Mouse (Mus musculus) liver, embryonic 16.5 days (tissue): ENCODE data around the gene Btg1-ps2. TPM values are rescaled to one million over a fixed set of nuclear protein-coding genes. Genes with fewer than 3 reads are reported as not detected.
"Not testable (repeated sequence)": the region's sequence is repeated elsewhere in the genome, so short reads cannot be mapped to it uniquely, and the experiment has no call there.

Experiments used
- ATAC-seq: fragments of 200-750 bp; cut with Nextera tagmentation; 2 replicates; pipeline ENCODE4 v1.8.0; 2017; ENCODE audit warnings: low read depth, mild to moderate bottlenecking, moderate number of reproducible peaks, moderate library complexity
- H3K27ac ChIP-seq: fragments of 300-500 bp; sonication (generic); 2 replicates; pipeline ENCODE4 v1.5.1; 2014; ENCODE audit warnings: mild to moderate bottlenecking, low read length
- H3K27me3 ChIP-seq: fragments of 300-500 bp; sonication (generic); 2 replicates; pipeline ENCODE4 v1.6.1; 2014; ENCODE audit warnings: low read depth, low read length, mixed read lengths; ENCODE audit not compliant: control insufficient read depth, insufficient read depth
- H3K36me3 ChIP-seq: fragments of 300-500 bp; sonication (generic); 2 replicates; pipeline ENCODE4 v1.6.1; 2014; ENCODE audit warnings: mild to moderate bottlenecking; ENCODE audit not compliant: control insufficient read depth, insufficient read depth
- H3K4me1 ChIP-seq: fragments of 300-500 bp; sonication (generic); 2 replicates; pipeline ENCODE4 v1.6.1; 2014; ENCODE audit warnings: low read depth, low read length, mixed read lengths; ENCODE audit not compliant: control insufficient read depth
- H3K4me2 ChIP-seq: fragments of 300-500 bp; sonication (generic); 2 replicates; pipeline ENCODE4 v1.6.1; 2014; ENCODE audit warnings: low read depth, low read length, mixed read lengths
- H3K4me3 ChIP-seq: fragments of 300-500 bp; sonication (generic); 2 replicates; pipeline ENCODE4 v1.5.1; 2014; ENCODE audit warnings: low read depth, mild to moderate bottlenecking, low read length
- H3K9ac ChIP-seq: fragments of 300-500 bp; sonication (generic); 2 replicates; pipeline ENCODE4 v1.6.1; 2014; ENCODE audit warnings: low read depth, low read length
- H3K9me3 ChIP-seq: fragments of 300-500 bp; sonication (generic); replicated peaks from 2 replicates; pipeline ENCODE4 v1.6.1; 2016; ENCODE audit warnings: low read length; ENCODE audit not compliant: control insufficient read depth
- WGBS: fragments of 180-500 bp; shearing (Covaris S2); extraction: QIAGEN DNeasy Blood & Tissue Kit; methylation state at CpG from one replicate; pipeline ENCODE4 v1.1.7; 2014; ENCODE audit not compliant: insufficient replicate concordance; 5-methylcytosine and 5-hydroxymethylcytosine counted together
- polyA plus RNA-seq: library from polyadenylated mRNA; unstranded; fragments of >200 nt; fragmentation: Nextera tagmentation; extraction: Ambion mirVana; gene quantifications from 2 replicates; pipeline ENCODE4 v1.2.1, GENCODE M21; 2015

Gene Btg1-ps2
- polyA plus RNA-seq: not detected in 2 replicates

DNA sequence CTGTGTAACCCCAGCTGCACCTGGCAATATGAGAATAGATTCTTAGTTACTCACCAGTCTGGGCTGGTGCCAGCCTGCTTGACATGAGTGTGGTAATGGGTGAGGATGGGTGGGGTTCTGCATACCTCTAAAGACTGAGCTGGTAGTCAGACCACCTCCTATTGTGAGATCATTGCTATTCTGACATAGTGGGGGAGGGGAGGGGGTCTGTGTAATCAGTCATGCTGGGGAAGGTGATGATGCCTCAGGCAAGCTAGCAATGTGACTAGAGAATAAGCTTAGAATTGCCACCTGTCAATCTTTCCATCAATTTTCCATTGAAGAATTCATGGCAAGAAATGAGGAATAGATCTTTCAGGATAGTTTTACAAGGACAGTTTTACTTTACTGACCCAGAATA, at the start of gene Btg1-ps2:
Btg1-ps2 (minus strand) TSS at position 101 of the 400 bp plus-strand sequence.
- H3K27ac ChIP-seq, H3K9me3 ChIP-seq, H3K4me2 ChIP-seq, H3K4me3 ChIP-seq, H3K4me1 ChIP-seq, ATAC-seq, H3K36me3 ChIP-seq, H3K9ac ChIP-seq, H3K27me3 ChIP-seq: not testable (repeated sequence)

DNA sequence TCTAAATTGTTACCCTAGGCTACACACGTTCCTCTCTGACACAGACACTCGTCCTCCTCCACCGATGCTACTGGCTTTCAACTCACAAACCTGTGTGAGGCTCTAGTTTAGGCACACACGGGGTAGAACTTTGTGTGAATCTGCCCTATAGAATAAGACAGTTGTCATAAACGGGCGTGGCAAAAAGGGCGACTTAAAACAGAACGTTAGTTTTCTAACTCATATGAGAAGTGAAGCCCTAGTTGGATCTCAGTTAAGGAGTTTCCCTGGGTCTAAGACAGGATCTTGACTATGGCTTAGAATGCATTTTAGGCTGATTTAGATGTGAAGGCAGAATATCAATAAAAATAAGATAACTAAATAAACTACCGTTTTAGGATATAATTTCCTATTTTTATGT, 42.1 kb upstream of the Btg1-ps2 start, which contains the start of gene Rhox11:
Rhox11 (minus strand) TSS at position 101 of the 400 bp plus-strand sequence.
- ATAC-seq: no peak
- no peaks in the 10 kb centered on the region for H3K27me3 ChIP-seq
- H3K4me2 ChIP-seq: no peak within 1 kb of the TSS
- H3K27ac ChIP-seq: no peak within 1 kb of the TSS
- 68% methylated on average over 9 of the region's 9 CpGs for WGBS
- H3K9me3 ChIP-seq: no peaks in the 10 kb centered on the region
- H3K4me1 ChIP-seq: no peaks in the 10 kb centered on the region
- H3K9ac ChIP-seq: no peak within 1 kb of the TSS
- no peak within 1 kb of the TSS for H3K4me3 ChIP-seq
- no peaks in the 10 kb centered on the region for H3K36me3 ChIP-seq

- 12% methylated on average over 12 of the region's 12 CpGs for WGBS
- Histone ChIP-seq H3K27me3 (no peaks in the 10 kb centered on the region), H3K9me3 (no peaks in the 10 kb centered on the region), H3K4me1 (no peaks in the 10 kb centered on the region), H3K36me3 (no peaks in the 10 kb centered on the region), H3K27ac (no peak overlapping the region), H3K4me3 (no peak overlapping the region), H3K4me2 (no peak overlapping the region), H3K9ac (no peak overlapping the region)
- ATAC-seq: no peak
These were observed 41.3 kb upstream of the Btg1-ps2 start for GRCm38 (mm10) chrX:38084226-38084625.

DNA sequence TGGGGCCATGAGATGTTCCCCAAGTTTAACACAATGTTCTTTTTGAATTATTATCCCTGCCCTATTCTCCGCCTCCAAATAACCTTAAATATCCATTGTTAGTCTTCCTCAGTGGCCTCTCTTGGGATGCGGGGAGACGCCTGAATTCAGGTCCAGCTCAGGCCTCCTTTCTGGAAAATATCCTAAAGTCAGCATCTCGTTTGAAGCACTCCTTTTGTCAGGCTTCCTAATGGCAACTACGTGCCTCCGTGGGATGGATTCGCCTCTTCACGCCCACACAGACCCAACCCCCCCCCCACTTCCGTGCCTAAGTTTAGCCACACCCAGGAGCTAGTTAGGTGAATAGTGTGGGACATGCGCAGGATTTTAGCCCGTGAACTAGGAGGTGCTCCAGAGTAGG, 23.3 kb upstream of the Btg1-ps2 start, which contains the start of gene Rhox10:
Rhox10 (plus strand) TSS at position 301 of the 400 bp plus-strand sequence.
- Histone ChIP-seq H3K4me3 (no peak within 1 kb of the TSS), H3K27me3 (no peaks in the 10 kb centered on the region), H3K9me3 (no peaks in the 10 kb centered on the region; the same call in 1 of the 2 replicates), H3K4me1 (no peaks in the 10 kb centered on the region), H3K9ac (no peak within 1 kb of the TSS), H3K4me2 (no peak within 1 kb of the TSS), H3K27ac (no peak within 1 kb of the TSS), H3K36me3 (no peaks in the 10 kb centered on the region)
- no peak for ATAC-seq
- 60% methylated on average over 11 of the region's 11 CpGs for WGBS

- WGBS: 0% methylated on average over 1 of the region's 1 CpGs
- Histone ChIP-seq H3K36me3 (no peaks in the 10 kb centered on the region), H3K4me1 (no peaks in the 10 kb centered on the region), H3K9me3 (no peaks in the 10 kb centered on the region), H3K27me3 (no peaks in the 10 kb centered on the region), H3K4me2 (no peak overlapping the region), H3K27ac (no peak overlapping the region), H3K9ac (no peak overlapping the region), H3K4me3 (no peak overlapping the region)
- ATAC-seq: no peak
These were observed 18.6 kb upstream of the Btg1-ps2 start for GRCm38 (mm10) chrX:38061544-38061943.

- H3K9me3 ChIP-seq: no peaks in the 10 kb centered on the region
- 71% methylated on average over 5 of the region's 5 CpGs for WGBS
- H3K27ac ChIP-seq: no peak overlapping the region
- no peak for ATAC-seq
- no peaks in the 10 kb centered on the region for H3K4me1 ChIP-seq
- H3K4me2 ChIP-seq: no peak overlapping the region
- no peak overlapping the region for H3K9ac ChIP-seq
- H3K4me3 ChIP-seq: no peak overlapping the region
- H3K36me3 ChIP-seq: no peaks in the 10 kb centered on the region
- H3K27me3 ChIP-seq: no peaks in the 10 kb centered on the region
These were observed 3.2 kb downstream of the Btg1-ps2 start for GRCm38 (mm10) chrX:38039666-38040065.

GRCm38 (mm10) chrX:38033841-38034240, 9.1 kb downstream of the Btg1-ps2 start:
- no peak for ATAC-seq
- Histone ChIP-seq H3K4me3 (no peak overlapping the region), H3K27ac (no peak overlapping the region), H3K9me3 (no peaks in the 10 kb centered on the region), H3K4me1 (no peaks in the 10 kb centered on the region), H3K4me2 (no peak overlapping the region), H3K27me3 (no peaks in the 10 kb centered on the region), H3K9ac (no peak overlapping the region), H3K36me3 (no peaks in the 10 kb centered on the region)
- 43% methylated on average over 2 of the region's 2 CpGs for WGBS

DNA sequence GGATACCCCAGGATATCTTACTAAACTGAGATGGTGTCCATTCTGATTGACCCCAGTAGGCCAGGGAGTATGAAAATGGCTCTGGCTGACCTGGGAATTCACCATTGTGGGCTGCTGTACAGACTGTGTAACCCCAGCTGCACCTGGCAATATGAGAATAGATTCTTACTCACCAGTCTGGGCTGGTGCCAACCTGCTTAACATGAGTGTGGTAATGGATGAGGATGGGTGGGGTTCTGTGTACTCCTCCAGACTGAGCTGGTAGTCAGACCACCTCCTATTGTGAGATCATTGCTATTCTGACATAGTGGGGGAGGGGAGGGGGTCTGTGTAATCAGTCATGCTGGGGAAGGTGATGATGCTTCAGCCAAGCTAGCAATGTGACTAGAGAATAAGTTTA, 24.3 kb downstream of the Btg1-ps2 start, which contains the start of gene Btg1-ps1:
Btg1-ps1 (minus strand) TSS at position 219 of the 400 bp plus-strand sequence.
- not testable (repeated sequence) for H3K27ac ChIP-seq, H3K9me3 ChIP-seq, H3K4me2 ChIP-seq, H3K9ac ChIP-seq, ATAC-seq, H3K4me3 ChIP-seq, H3K27me3 ChIP-seq, H3K36me3 ChIP-seq, H3K4me1 ChIP-seq

DNA sequence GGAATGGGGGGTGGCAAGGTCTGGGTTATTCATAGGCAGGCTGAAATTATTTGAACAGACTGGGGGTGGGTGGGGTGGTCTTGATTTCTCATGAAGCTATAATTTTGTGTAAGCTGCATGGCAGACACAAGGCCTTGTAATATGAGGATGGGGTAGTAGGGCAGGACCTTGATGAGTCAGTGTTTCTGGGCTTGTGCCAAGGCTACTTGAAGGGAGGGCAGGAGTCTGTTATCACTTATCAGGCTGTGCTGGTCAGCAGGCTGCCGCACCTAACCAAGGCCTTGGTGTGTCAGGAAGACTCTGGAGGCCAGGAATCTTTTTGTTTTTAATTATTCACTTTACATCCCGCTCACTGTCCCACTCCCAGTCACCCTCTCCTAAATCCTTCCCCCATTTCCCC, 34.2 kb downstream of the Btg1-ps2 start:
- WGBS: 35% methylated on average over 2 of the region's 2 CpGs
- Histone ChIP-seq H3K4me3 (no peak overlapping the region), H3K27me3 (no peaks in the 10 kb centered on the region), H3K4me1 (no peaks in the 10 kb centered on the region), H3K36me3 (no peaks in the 10 kb centered on the region), H3K9me3 (no peaks in the 10 kb centered on the region), H3K27ac (no peak overlapping the region), H3K9ac (no peak overlapping the region), H3K4me2 (no peak overlapping the region)
- no peak for ATAC-seq
